Mouse (Mus musculus) kidney, postnatal 4 days (tissue): Measurements from ENCODE around the gene Terb2.
"Not testable (repeated sequence)": the region's sequence is repeated elsewhere in the genome, so short reads cannot be mapped to it uniquely, and the experiment has no call there.

Source experiments
- DNase-seq, 2 experiments: peaks; one replicate each; pipeline ENCODE4 v3.0.0; 2021; ENCODE audit warnings: mixed read lengths in 2 of 2

Terb2 gene

GRCm38 (mm10) chr2:122162529-122162928 is 23.5 kb upstream of the Terb2 start:
- DNase-seq: no peak

GRCm38 (mm10) chr2:122163430-122164195 is 22.5 kb upstream of the Terb2 start:
- DNase-seq: no peak

GRCm38 (mm10) chr2:122164293-122164692 is 21.8 kb upstream of the Terb2 start:
- no peak for DNase-seq

- no peak for DNase-seq
Observed at GRCm38 (mm10) chr2:122171292-122171691, 14.8 kb upstream of the Terb2 start.

GRCm38 (mm10) chr2:122172188-122172587 is 13.9 kb upstream of the Terb2 start:
- DNase-seq: no peak

- DNase-seq: no peak
Observed at GRCm38 (mm10) chr2:122180051-122180822, 5.8 kb upstream of the Terb2 start.

- no peak for DNase-seq
Observed at GRCm38 (mm10) chr2:122185086-122185485, 986 bp upstream of the Terb2 start.

- no peak for DNase-seq
Observed at GRCm38 (mm10) chr2:122186751-122187150, 679 bp downstream of the Terb2 start.

- no peak for DNase-seq
Observed at GRCm38 (mm10) chr2:122191849-122192248, 5.8 kb downstream of the Terb2 start.

- DNase-seq: no peak
Observed at GRCm38 (mm10) chr2:122194509-122194929, 8.4 kb downstream of the Terb2 start.

GRCm38 (mm10) chr2:122201501-122201900 is 15.4 kb downstream of the Terb2 start:
- DNase-seq: no peak

GRCm38 (mm10) chr2:122206440-122207107 is 20.5 kb downstream of the Terb2 start:
- no peak for DNase-seq

GRCm38 (mm10) chr2:122210534-122211228 is 24.6 kb downstream of the Terb2 start:
- peak in 1 of 2 experiments; percentile 7 for DNase-seq

- not testable (repeated sequence) for DNase-seq
Observed at GRCm38 (mm10) chr2:122217075-122217474, 31.0 kb downstream of the Terb2 start.

GRCm38 (mm10) chr2:122218234-122218633 is 32.2 kb downstream of the Terb2 start:
- DNase-seq: no peak

GRCm38 (mm10) chr2:122221378-122221777 is 35.3 kb downstream of the Terb2 start:
- no peak for DNase-seq

- no peak for DNase-seq
Observed at GRCm38 (mm10) chr2:122221798-122222197, 35.7 kb downstream of the Terb2 start.

- DNase-seq: no peak
Observed at GRCm38 (mm10) chr2:122222272-122222671, 36.2 kb downstream of the Terb2 start.

- no peak for DNase-seq
Observed at GRCm38 (mm10) chr2:122223654-122224053, 37.6 kb downstream of the Terb2 start.

- DNase-seq: no peak
Observed at GRCm38 (mm10) chr2:122230395-122230794, 44.3 kb downstream of the Terb2 start.

GRCm38 (mm10) chr2:122231616-122232015 is 45.5 kb downstream of the Terb2 start:
- no peak for DNase-seq

- no peak for DNase-seq
Observed at GRCm38 (mm10) chr2:122233341-122233740, 47.3 kb downstream of the Terb2 start.
